Mouse (Mus musculus) C2C12 (cell line): ENCODE results near the gene Col17a1. TPM values are rescaled to one million over a fixed set of nuclear protein-coding genes. Genes with fewer than 3 reads are reported as not detected.

Source experiments
- H3K27me3 ChIP-seq: one replicate; pipeline ENCODE4 v1.6.1; 2011; ENCODE audit not compliant: control insufficient read depth, insufficient read depth, insufficient read length
- H3K36me3 ChIP-seq: one replicate; pipeline ENCODE4 v1.6.1; 2011; ENCODE audit not compliant: control insufficient read depth, insufficient read depth
- H3K4me3 ChIP-seq: one replicate; pipeline ENCODE4 v1.5.1; 2011; ENCODE audit warnings: mild to moderate bottlenecking, control low read depth; ENCODE audit not compliant: poor library complexity, insufficient read depth, severe bottlenecking
- H3K79me2 ChIP-seq: one replicate; pipeline ENCODE4 v1.6.1; 2011; ENCODE audit not compliant: control insufficient read depth, insufficient read depth
- H3K79me3 ChIP-seq: one replicate; pipeline ENCODE4 v1.6.1; 2011; ENCODE audit warnings: low read depth, control low read depth
- H3ac ChIP-seq: one replicate; pipeline ENCODE3; 2011; ENCODE audit warnings: low read depth; ENCODE audit not compliant: control insufficient read depth, insufficient read length
- CEBPB ChIP-seq: IDR thresholded peaks from one replicate; pipeline ENCODE4 v1.6.1; 2011; ENCODE audit warnings: low read depth, mild to moderate bottlenecking, control low read depth, moderate library complexity
- CTCF ChIP-seq: IDR thresholded peaks from one replicate; pipeline ENCODE4 v1.5.1; 2011; ENCODE audit not compliant: control insufficient read depth, insufficient read depth, insufficient read length
- FOSL1 ChIP-seq: IDR thresholded peaks from one replicate; pipeline ENCODE4 v1.8.0; 2011; ENCODE audit warnings: mild to moderate bottlenecking, low read length; ENCODE audit not compliant: poor library complexity, insufficient read depth, severe bottlenecking
- MAX ChIP-seq: IDR thresholded peaks from one replicate; pipeline ENCODE4 v1.6.1; 2011; ENCODE audit warnings: mild to moderate bottlenecking, control low read depth
- MYOD1 ChIP-seq: IDR thresholded peaks from one replicate; pipeline ENCODE4 v1.6.1; 2011; ENCODE audit warnings: low read depth; ENCODE audit not compliant: control insufficient read depth, insufficient read length
- MYOG ChIP-seq: IDR thresholded peaks from one replicate; pipeline ENCODE4 v1.6.1; 2011; ENCODE audit not compliant: control insufficient read depth, insufficient read length; ENCODE audit errors: extremely low read depth
- USF1 ChIP-seq: IDR thresholded peaks from one replicate; pipeline ENCODE4 v1.6.1; 2011; ENCODE audit warnings: low read depth, mild to moderate bottlenecking, control low read depth, moderate library complexity
- polyA plus RNA-seq: library from polyadenylated mRNA; unstranded; fragments of >200 nt; fragmentation: generic; extraction: Trizol; gene quantifications from one replicate; pipeline ENCODE4 v1.2.1, GENCODE M21; 2012; ENCODE audit warnings: missing spikeins

Col17a1 gene
- polyA plus RNA-seq, 1 experiment: 0.13 TPM

GRCm38 (mm10) chr19:47635380-47635779 is 56.5 kb downstream of the Col17a1 start:
- TF ChIP-seq CTCF: no peak
- TF ChIP-seq CEBPB: no peak
- no peak for TF ChIP-seq USF1
- TF ChIP-seq MYOG: no peak
- no peak for TF ChIP-seq MYOD1
- no peak for TF ChIP-seq MAX
- no peak for TF ChIP-seq FOSL1
- H3K4me3 ChIP-seq: no peak overlapping the region
- peaks cover 57% of the 10 kb centered on the region for H3K36me3 ChIP-seq
- H3K79me2 ChIP-seq: peaks cover 14% of the 10 kb centered on the region
- no peak overlapping the region for H3ac ChIP-seq
- peaks cover 5% of the 10 kb centered on the region for H3K79me3 ChIP-seq
- no peaks in the 10 kb centered on the region for H3K27me3 ChIP-seq

- Histone ChIP-seq H3K27me3 (no peaks in the 10 kb centered on the region), H3K79me2 (peaks cover 25% of the 10 kb centered on the region), H3ac (no peak overlapping the region), H3K4me3 (no peak overlapping the region), H3K36me3 (peaks cover 51% of the 10 kb centered on the region), H3K79me3 (peaks cover 8% of the 10 kb centered on the region)
- TF ChIP-seq FOSL1 (no peak), MAX (no peak), USF1 (no peak), MYOG (no peak), CTCF (no peak), CEBPB (no peak), MYOD1 (no peak)
Measured at GRCm38 (mm10) chr19:47631799-47632198, 60.1 kb downstream of the Col17a1 start.

GRCm38 (mm10) chr19:47630381-47630780 is 61.5 kb downstream of the Col17a1 start:
- peaks cover 47% of the 10 kb centered on the region for H3K36me3 ChIP-seq
- no peak overlapping the region for H3K4me3 ChIP-seq
- H3K79me2 ChIP-seq: peaks cover 25% of the 10 kb centered on the region
- no peak overlapping the region for H3ac ChIP-seq
- peaks cover 6% of the 10 kb centered on the region for H3K79me3 ChIP-seq
- H3K27me3 ChIP-seq: no peaks in the 10 kb centered on the region
- TF ChIP-seq USF1: no peak
- no peak for TF ChIP-seq MYOG
- no peak for TF ChIP-seq CTCF
- no peak for TF ChIP-seq MYOD1
- no peak for TF ChIP-seq MAX
- no peak for TF ChIP-seq CEBPB
- no peak for TF ChIP-seq FOSL1

DNA sequence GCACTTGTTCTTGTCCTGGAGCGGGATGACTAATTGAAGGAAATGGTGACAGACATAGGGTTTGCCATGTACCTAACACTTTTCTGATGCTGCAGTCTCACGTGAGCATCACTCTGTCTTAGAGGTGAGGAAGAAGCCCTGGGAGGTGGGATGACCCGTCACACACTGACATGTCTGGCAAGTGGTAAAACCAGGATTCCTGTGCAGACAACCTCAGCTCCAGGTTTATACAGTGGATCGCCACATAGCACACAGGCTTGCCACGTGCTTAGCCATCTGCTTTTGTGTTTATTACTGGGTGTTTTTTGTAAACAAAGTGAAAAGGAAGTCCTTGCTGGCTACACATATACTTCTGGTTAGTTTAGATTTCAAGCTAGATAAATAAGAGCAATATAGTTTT is 62.8 kb downstream of the Col17a1 start:
- TF ChIP-seq FOSL1 (no peak), USF1 (no peak), MYOD1 (no peak), CTCF (no peak), MYOG (no peak), CEBPB (no peak), MAX (no peak)
- Histone ChIP-seq H3K4me3 (no peak overlapping the region), H3K36me3 (peaks cover 52% of the 10 kb centered on the region)

GRCm38 (mm10) chr19:47627450-47627849 is 64.4 kb downstream of the Col17a1 start:
- peaks cover 4% of the 10 kb centered on the region for H3K79me3 ChIP-seq
- TF ChIP-seq CTCF: no peak
- TF ChIP-seq USF1: no peak
- TF ChIP-seq MYOG: no peak
- no peak for TF ChIP-seq FOSL1
- TF ChIP-seq MAX: no peak
- TF ChIP-seq MYOD1: no peak
- no peak for TF ChIP-seq CEBPB
- no peaks in the 10 kb centered on the region for H3K27me3 ChIP-seq
- H3K4me3 ChIP-seq: no peak overlapping the region
- H3ac ChIP-seq: no peak overlapping the region
- peaks cover 15% of the 10 kb centered on the region for H3K79me2 ChIP-seq
- peaks cover 60% of the 10 kb centered on the region for H3K36me3 ChIP-seq

More for the DNA sequence above, 62.8 kb downstream of the Col17a1 start:
- no peak overlapping the region for H3ac ChIP-seq
- H3K79me3 ChIP-seq: peaks cover 5% of the 10 kb centered on the region
- H3K79me2 ChIP-seq: peaks cover 25% of the 10 kb centered on the region
- no peaks in the 10 kb centered on the region for H3K27me3 ChIP-seq

- peaks cover under 1% of the 10 kb centered on the region for H3K79me3 ChIP-seq
- H3K36me3 ChIP-seq: peaks cover 75% of the 10 kb centered on the region
- no peak for TF ChIP-seq FOSL1
- TF ChIP-seq CEBPB: no peak
- TF ChIP-seq CTCF: no peak
- TF ChIP-seq USF1: no peak
- TF ChIP-seq MYOG: no peak
- TF ChIP-seq MYOD1: no peak
- no peak for TF ChIP-seq MAX
- no peak overlapping the region for H3K4me3 ChIP-seq
- no peaks in the 10 kb centered on the region for H3K27me3 ChIP-seq
- peaks cover 8% of the 10 kb centered on the region for H3K79me2 ChIP-seq
- H3ac ChIP-seq: no peak overlapping the region
Measured at GRCm38 (mm10) chr19:47624940-47625711, 66.8 kb downstream of the Col17a1 start.
